ENCODE assay signal across 8 mouse cellular contexts in genomic region chr9:95857414-95858026, GRCm38 (mm10). TPM values are rescaled to one million over a fixed set of nuclear protein-coding genes. Genes with fewer than 3 reads are reported as not detected.
DNase-seq lines count a peak whose midpoint lies in the region; ATAC-seq lines count a peak whose summit lies in the region.

TSS of gene Atr (plus strand) at chr9:95857597.

- H3K27me3 ChIP-seq in hindbrain, embryonic 16.5 days (replicated peaks; ENCODE audit: control insufficient read depth, insufficient read depth, low read length), result no peaks in the 10 kb centered on the region

- DNase-seq in T-cell, adult 2 months (ENCODE audit: low spot score), result peak; percentile 94
- DNase-seq in cerebellum, postnatal 36 days, result peak; percentile 92 to 94
- DNase-seq in gastrocnemius, adult 18-20 months (ENCODE audit: low spot score), result peak; percentile 95
- DNase-seq in left cerebral cortex, adult 18-20 months (ENCODE audit: low spot score in 2 of 2), result peak; percentile 95
- DNase-seq in right cerebral cortex, adult 18-20 months, result peak; percentile 96
- DNase-seq in urinary bladder, postnatal 10 days (ENCODE audit: low spot score), result peak; percentile 77

- no peaks in the 10 kb centered on the region for H3K36me3 ChIP-seq in hindbrain, embryonic 16.5 days (ENCODE audit: control insufficient read depth, insufficient read depth, low read length)
- no peaks in the 10 kb centered on the region for H3K36me3 ChIP-seq in macrophage (ENCODE audit: inconsistent target)

- peak within 1 kb of the TSS; percentile 75 for H3K27ac ChIP-seq in hindbrain, embryonic 16.5 days (ENCODE audit: low read depth, low read length)
- peak within 1 kb of the TSS; percentile 35; the same call in 1 of the 2 replicates for H3K27ac ChIP-seq in macrophage

- H3K79me2 ChIP-seq in macrophage (ENCODE audit: inconsistent target), result no peaks in the 10 kb centered on the region

- H3K4me3 ChIP-seq in hindbrain, embryonic 16.5 days (ENCODE audit: low read length), result peak within 1 kb of the TSS; percentile 98
- peak within 1 kb of the TSS; percentile 74 for H3K4me3 ChIP-seq in macrophage (ENCODE audit: inconsistent target)

- H3K9ac ChIP-seq in hindbrain, embryonic 16.5 days (ENCODE audit: low read depth, low read length), result peak within 1 kb of the TSS; percentile 85

- peak within 1 kb of the TSS; percentile 98 for H3K4me2 ChIP-seq in hindbrain, embryonic 16.5 days (ENCODE audit: low read length)

- under 1% methylated on average over 68 of the region's 69 CpGs for WGBS in hindbrain, embryonic 16.5 days
- under 1% methylated on average over 62 of the region's 69 CpGs for WGBS in macrophage (ENCODE audit: missing documents)

- peaks cover 7% of the 10 kb centered on the region for H3K4me1 ChIP-seq in hindbrain, embryonic 16.5 days (ENCODE audit: control insufficient read depth, insufficient read depth, low read depth, low read length)

- ATAC-seq in hindbrain, embryonic 16.5 days, result peak; percentile 94

- no peaks in the 10 kb centered on the region for H3K9me3 ChIP-seq in hindbrain, embryonic 16.5 days (ENCODE audit: control insufficient read depth, low read length)

RNA-seq across cellular contexts. Expression of gene Atr, which starts in this region (rescaled TPM):
- total RNA-seq in gastrocnemius, adult 18-20 months (2021), result 1 to 10 TPM; 3.5 to 3.8 TPM
- polyA plus RNA-seq in hindbrain, embryonic 16.5 days (2015; fragmentation: Nextera tagmentation; extraction: Ambion mirVana), result 9.1 and 9.3 TPM in 2 replicates
- 10 to 100 TPM; 11.0 to 12.2 TPM for total RNA-seq in left cerebral cortex, adult 18-20 months (2021)
- 10 to 100 TPM; 35.1 to 80.1 (median 58.8) TPM for total RNA-seq in macrophage (2018; cell fraction: chromatin; rRNA removed)
- total RNA-seq in macrophage (2018; cell fraction: cytosol; rRNA removed), result 1 to 10 TPM; 3.0 to 8.4 (median 4.9) TPM
- total RNA-seq in macrophage (2018; cell fraction: nucleus; rRNA removed), result 10 to 100 TPM; 18.3 to 76.7 (median 35.1) TPM
- polyA plus RNA-seq in macrophage (2018), result 4.0 to 7.4 TPM (median 4.2 TPM) in 3 replicates

Comparison
In these comparisons a context has a peak if more than half of its experiments do, and no peak if none do; other contexts are left out.
1. Peak in every context shown above with its lines: DNase-seq, ATAC-seq, H3K4me3 ChIP-seq and H3K27ac ChIP-seq.